Mouse (Mus musculus) heart, adult 2 months (tissue): ENCODE measurements around the gene Lpo. TPM values are rescaled to one million over a fixed set of nuclear protein-coding genes. Genes with fewer than 3 reads are reported as not detected.

Experiments used
- DNase-seq, 2 experiments: peaks; one replicate each; pipeline ENCODE4 v3.0.0; 2021
- H3K27ac ChIP-seq: fragments of 200-600 bp; 2 replicates; pipeline ENCODE4 v1.8.1; 2022
- H3K27me3 ChIP-seq: fragments of 200-500 bp; 2 replicates; pipeline ENCODE4 v1.6.1; 2012; ENCODE audit warnings: mild to moderate bottlenecking, low read length, inconsistent platforms, mixed read lengths; ENCODE audit not compliant: control insufficient read depth, insufficient read depth
- H3K36me3 ChIP-seq: fragments of 200-500 bp; 2 replicates; pipeline ENCODE4 v1.6.1; 2012; ENCODE audit warnings: low read length, inconsistent platforms; ENCODE audit not compliant: control insufficient read depth, insufficient read depth
- H3K4me1 ChIP-seq: fragments of 200-500 bp; 2 replicates; pipeline ENCODE4 v1.6.1; 2011; ENCODE audit warnings: low read length; ENCODE audit not compliant: control insufficient read depth, insufficient read depth
- H3K4me3 ChIP-seq: fragments of 200-600 bp; 2 replicates; pipeline ENCODE4 v1.8.1; 2022
- H3K79me2 ChIP-seq: fragments of 200-500 bp; replicated peaks from 2 replicates; pipeline ENCODE4 v1.6.1; 2012; ENCODE audit warnings: mild to moderate bottlenecking, inconsistent platforms, low read length, moderate library complexity, mixed read lengths; ENCODE audit not compliant: control insufficient read depth, insufficient read depth
- H3K9ac ChIP-seq: fragments of 200-500 bp; 2 replicates; pipeline ENCODE4 v1.6.1; 2012; ENCODE audit warnings: low read depth, mild to moderate bottlenecking, control low read depth, inconsistent platforms, low read length, mixed read lengths
- CTCF ChIP-seq: fragments of 200-600 bp; IDR thresholded peaks from 2 replicates; pipeline ENCODE4 v1.8.1; 2022; ENCODE audit warnings: antibody characterized with exemption, mild to moderate bottlenecking, moderate library complexity
- EP300 ChIP-seq: fragments of 200-500 bp; IDR thresholded peaks from 2 replicates; pipeline ENCODE4 v1.6.1; 2011; ENCODE audit warnings: low read depth, low read length, control low read depth; ENCODE audit not compliant: insufficient read depth
- POLR2A ChIP-seq: fragments of 200-500 bp; IDR thresholded peaks from 2 replicates; pipeline ENCODE4 v1.6.1; 2011; ENCODE audit warnings: mild to moderate bottlenecking, low read depth, low read length, control low read depth; ENCODE audit not compliant: insufficient read depth
- WGBS: fragments of 180-500 bp; shearing (Covaris S2); methylation state at CpG from one replicate; pipeline ENCODE4 v1.1.7; 2018; 5-methylcytosine and 5-hydroxymethylcytosine counted together
- intact Hi-C: fragments of 180-260 bp; cut with DNase I; formaldehyde crosslinking; loops from one replicate; pipeline ENCODE4 v1.15.1; 2025
- polyA plus RNA-seq: library from polyadenylated mRNA; depleted of rRNA; stranded (reverse); fragments of >200 nt; gene quantifications from 2 replicates; pipeline ENCODE4 v1.2.3, GENCODE M21; 2012
- total RNA-seq, 2 experiments: library from RNA; stranded (reverse); gene quantifications; 2 replicates each; pipeline ENCODE4 v1.2.3; 2021

Lpo gene
- total and polyA plus RNA-seq, 3 experiments: 0.04 TPM; not detected in 2

- H3K27ac ChIP-seq: no peak overlapping the region
- intact Hi-C loops: no loop called here
- H3K9ac ChIP-seq: no peak overlapping the region
- no peaks in the 10 kb centered on the region for H3K36me3 ChIP-seq
- no peaks in the 10 kb centered on the region for H3K4me1 ChIP-seq
- no peaks in the 10 kb centered on the region for H3K79me2 ChIP-seq
- TF ChIP-seq CTCF: no peak
- TF ChIP-seq POLR2A: no peak
- TF ChIP-seq EP300: no peak
- no peak for DNase-seq
- H3K27me3 ChIP-seq: no peaks in the 10 kb centered on the region
- WGBS: 84% methylated on average over 9 of the region's 9 CpGs
- no peak overlapping the region for H3K4me3 ChIP-seq
Observed at GRCm38 (mm10) chr11:87860426-87860825, 32.3 kb upstream of the Lpo start.

- H3K79me2 ChIP-seq: no peaks in the 10 kb centered on the region
- no peak overlapping the region for H3K27ac ChIP-seq
- H3K27me3 ChIP-seq: no peaks in the 10 kb centered on the region
- TF ChIP-seq EP300: no peak
- no peak for TF ChIP-seq CTCF
- TF ChIP-seq POLR2A: no peak
- 70% methylated on average over 11 of the region's 11 CpGs for WGBS
- no peak overlapping the region for H3K9ac ChIP-seq
- H3K4me3 ChIP-seq: no peak overlapping the region
- intact Hi-C loops: no loop called here
- no peaks in the 10 kb centered on the region for H3K36me3 ChIP-seq
- DNase-seq: no peak
- H3K4me1 ChIP-seq: no peaks in the 10 kb centered on the region
Observed at GRCm38 (mm10) chr11:87859273-87859672, 31.2 kb upstream of the Lpo start.

DNA sequence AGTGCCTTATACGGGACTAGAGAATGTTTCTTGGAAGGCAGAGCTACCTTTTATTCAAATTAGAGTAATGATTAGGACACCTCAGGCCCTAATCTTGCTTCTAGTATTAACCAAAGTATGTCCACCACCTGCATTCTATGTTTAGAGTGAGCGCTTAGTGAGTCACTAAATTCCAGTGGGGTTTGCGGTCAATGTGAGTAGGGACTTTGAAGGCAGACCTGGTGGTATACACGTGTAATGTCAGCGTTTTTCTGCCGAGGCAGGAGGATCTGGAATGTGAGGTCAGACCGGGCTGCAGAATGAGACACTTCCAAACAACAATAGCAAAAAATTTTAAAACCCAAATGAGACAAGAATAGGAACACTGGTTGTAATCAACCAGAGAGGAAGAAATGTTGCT, 26.5 kb upstream of the Lpo start:
- no peaks in the 10 kb centered on the region for H3K36me3 ChIP-seq
- no peaks in the 10 kb centered on the region for H3K27me3 ChIP-seq
- DNase-seq: no peak
- H3K79me2 ChIP-seq: no peaks in the 10 kb centered on the region
- no peak overlapping the region for H3K4me3 ChIP-seq
- H3K4me1 ChIP-seq: peaks cover 3% of the 10 kb centered on the region
- 87% methylated on average over 7 of the region's 7 CpGs for WGBS
- intact Hi-C loops: no loop called here
- no peak overlapping the region for H3K9ac ChIP-seq
- TF ChIP-seq EP300 (no peak), POLR2A (no peak), CTCF (no peak)
- H3K27ac ChIP-seq: no peak overlapping the region

GRCm38 (mm10) chr11:87853597-87853954, 25.5 kb upstream of the Lpo start:
- DNase-seq: no peak
- WGBS: 38% methylated on average over 8 of the region's 8 CpGs
- Histone ChIP-seq H3K36me3 (no peaks in the 10 kb centered on the region), H3K4me1 (peaks cover 3% of the 10 kb centered on the region), H3K79me2 (no peaks in the 10 kb centered on the region), H3K9ac (peak overlapping the region; percentile 50; the same call in 1 of the 2 replicates), H3K27ac (peak overlapping the region; percentile 56), H3K27me3 (no peaks in the 10 kb centered on the region), H3K4me3 (peak overlapping the region; percentile 72)
- TF ChIP-seq POLR2A (no peak), CTCF (no peak), EP300 (no peak)
- intact Hi-C loops: no loop called here

DNA sequence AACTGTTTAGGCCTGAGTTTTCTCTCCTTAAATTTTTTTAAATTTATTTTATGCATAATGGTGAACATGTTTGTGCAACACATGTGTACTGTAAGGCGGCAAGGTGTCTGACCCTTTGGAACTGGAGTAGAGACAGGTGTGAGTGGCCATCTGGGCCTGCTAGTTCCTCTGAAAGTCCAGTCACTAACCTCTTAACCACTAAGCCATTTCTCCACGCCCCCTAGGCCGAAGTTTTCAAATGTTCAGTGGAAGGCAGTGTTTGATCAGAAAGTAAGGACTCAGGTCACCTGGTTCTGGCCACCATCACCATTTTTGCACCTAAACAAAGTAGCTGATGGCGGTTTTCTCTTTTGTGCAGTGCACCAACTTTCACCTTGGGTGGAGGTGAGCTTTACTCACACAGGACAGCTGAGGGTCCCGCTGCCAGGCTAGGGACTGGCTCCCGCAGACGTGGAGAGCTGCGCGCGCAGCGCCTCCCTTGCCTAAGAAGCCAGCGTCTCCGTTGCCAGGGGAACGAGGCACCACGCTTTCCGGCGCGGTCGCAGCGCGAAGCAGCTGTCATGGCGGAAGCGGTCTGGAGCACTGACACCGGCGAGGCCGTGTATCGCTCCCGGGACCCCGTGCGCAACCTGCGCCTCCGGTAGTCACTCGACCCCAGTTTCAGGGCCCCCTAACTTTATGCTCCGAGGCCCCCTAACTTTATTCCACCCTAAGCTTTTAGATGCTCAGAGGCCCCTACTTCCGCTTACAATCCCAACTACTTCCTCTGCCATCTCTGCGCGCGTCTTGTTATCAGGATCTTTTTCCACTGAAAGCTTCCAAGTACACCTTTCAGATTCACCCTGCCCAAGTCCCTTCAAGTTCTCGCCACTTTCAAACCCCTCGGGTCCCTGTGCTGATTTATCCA, 24.9 kb upstream of the Lpo start, which contains the start of gene Mks1:
TSS of gene Mks1 (plus strand) at position 526 of the 907 bp plus-strand sequence.
- Histone ChIP-seq H3K4me3 (peak within 1 kb of the TSS; percentile 72), H3K79me2 (no peaks in the 10 kb centered on the region), H3K27me3 (no peaks in the 10 kb centered on the region), H3K9ac (peak within 1 kb of the TSS; percentile 50), H3K36me3 (no peaks in the 10 kb centered on the region), H3K27ac (peak within 1 kb of the TSS; percentile 56), H3K4me1 (peaks cover 3% of the 10 kb centered on the region)
- intact Hi-C loops: no loop called here
- 4% methylated on average over 40 of the region's 40 CpGs for WGBS
- peak; percentile 88 to 90 for DNase-seq
- TF ChIP-seq POLR2A: peak; percentile 63
- TF ChIP-seq EP300: 0 out of 2 replicates have a peak, but pooled peaks have one; percentile 10
- TF ChIP-seq CTCF: no peak

GRCm38 (mm10) chr11:87847884-87848283, 19.8 kb upstream of the Lpo start:
- no peaks in the 10 kb centered on the region for H3K36me3 ChIP-seq
- H3K79me2 ChIP-seq: no peaks in the 10 kb centered on the region
- no peaks in the 10 kb centered on the region for H3K4me1 ChIP-seq
- 62% methylated on average over 6 of the region's 6 CpGs for WGBS
- no peak for DNase-seq
- no peak overlapping the region for H3K9ac ChIP-seq
- TF ChIP-seq CTCF (no peak), POLR2A (no peak), EP300 (no peak)
- H3K27ac ChIP-seq: no peak overlapping the region
- no peak overlapping the region for H3K4me3 ChIP-seq
- no peaks in the 10 kb centered on the region for H3K27me3 ChIP-seq
- intact Hi-C loops: no loop called here
